31 mouse cellular contexts compared by ENCODE assay signal in genomic region chr7:24864156-24864555, GRCm38 (mm10). TPM values are rescaled to one million over a fixed set of nuclear protein-coding genes. Genes with fewer than 3 reads are reported as not detected.
DNase-seq lines count a peak whose midpoint lies in the region; ATAC-seq lines count a peak whose summit lies in the region.
"Had no signal": no experiment of that assay in that cellular context is flagged by ENCODE, and none has a peak within 500 bp of the region (broad histone marks: within the 10 kb centered on the region; RNA-seq: fewer than 3 reads in every experiment).

No protein-coding gene starts in this region.

- no peak overlapping the region for H3K4me2 ChIP-seq in embryonic facial prominence, embryonic 11.5 days (ENCODE audit: low read depth, low read length)
- H3K4me2 ChIP-seq in hindbrain, embryonic 16.5 days (ENCODE audit: low read length): no peak overlapping the region
- no peak overlapping the region for H3K4me2 ChIP-seq in hindbrain, embryonic 11.5 days (replicated peaks; ENCODE audit: low read depth, low read length)
- no peak overlapping the region for H3K4me2 ChIP-seq in embryonic facial prominence, embryonic 14.5 days (ENCODE audit: low read depth, low read length)
- H3K4me2 ChIP-seq: heart, embryonic 13.5 days; limb, embryonic 13.5 days; liver, embryonic 11.5 days; lung, embryonic 15.5 days; midbrain, embryonic 12.5 days; neural tube, embryonic 15.5 days had no signal

- H3K27ac ChIP-seq in embryonic facial prominence, embryonic 11.5 days (replicated peaks; ENCODE audit: low read depth, low read length): no peak overlapping the region
- no peak overlapping the region; the same call in 1 of the 2 replicates for H3K27ac ChIP-seq in embryonic facial prominence, embryonic 10.5 days (replicated peaks)
- H3K27ac ChIP-seq in hindbrain, embryonic 16.5 days (ENCODE audit: low read depth, low read length): no peak overlapping the region
- no peak overlapping the region for H3K27ac ChIP-seq in hindbrain, embryonic 11.5 days (ENCODE audit: low read depth, low read length)
- no peak overlapping the region for H3K27ac ChIP-seq in embryonic facial prominence, embryonic 14.5 days (replicated peaks; ENCODE audit: low read depth, low read length)
- H3K27ac ChIP-seq: heart, embryonic 13.5 days; layer of hippocampus, adult 2 months; left cerebral cortex, adult 2 months; limb, embryonic 13.5 days; lung, embryonic 15.5 days; midbrain, embryonic 12.5 days; neural tube, embryonic 15.5 days had no signal

- WGBS in embryonic facial prominence, embryonic 11.5 days: 22% methylated on average over 6 of the region's 6 CpGs
- 28% methylated on average over 6 of the region's 6 CpGs for WGBS in embryonic facial prominence, embryonic 10.5 days
- WGBS in hindbrain, embryonic 16.5 days: 27% methylated on average over 6 of the region's 6 CpGs
- WGBS in hindbrain, embryonic 11.5 days: 34% methylated on average over 6 of the region's 6 CpGs
- WGBS in embryonic facial prominence, embryonic 14.5 days: 28% methylated on average over 6 of the region's 6 CpGs

- H3K36me3 ChIP-seq in embryonic facial prominence, embryonic 11.5 days (replicated peaks; ENCODE audit: control insufficient read depth, insufficient read depth, low read depth, low read length): no peaks in the 10 kb centered on the region
- H3K36me3 ChIP-seq in embryonic facial prominence, embryonic 10.5 days (replicated peaks): no peaks in the 10 kb centered on the region
- no peaks in the 10 kb centered on the region for H3K36me3 ChIP-seq in hindbrain, embryonic 16.5 days (ENCODE audit: control insufficient read depth, insufficient read depth, low read length)
- H3K36me3 ChIP-seq in hindbrain, embryonic 11.5 days (ENCODE audit: control insufficient read depth, insufficient read depth, low read length): no peaks in the 10 kb centered on the region
- no peaks in the 10 kb centered on the region for H3K36me3 ChIP-seq in embryonic facial prominence, embryonic 14.5 days (ENCODE audit: control insufficient read depth, insufficient read depth, low read length)
- H3K36me3 ChIP-seq: G1E; heart, embryonic 13.5 days; limb, embryonic 13.5 days; lung, embryonic 15.5 days; midbrain, embryonic 12.5 days; neural tube, embryonic 15.5 days had no signal

- H3K4me1 ChIP-seq in embryonic facial prominence, embryonic 11.5 days (ENCODE audit: control insufficient read depth, insufficient read depth, low read length): no peaks in the 10 kb centered on the region
- 0 out of 2 replicates have a peak, but pooled peaks cover 5% of the 10 kb centered on the region for H3K4me1 ChIP-seq in embryonic facial prominence, embryonic 10.5 days
- H3K4me1 ChIP-seq in hindbrain, embryonic 16.5 days (ENCODE audit: control insufficient read depth, insufficient read depth, low read depth, low read length): no peaks in the 10 kb centered on the region
- no peaks in the 10 kb centered on the region for H3K4me1 ChIP-seq in hindbrain, embryonic 11.5 days (replicated peaks; ENCODE audit: control insufficient read depth, insufficient read depth, low read length)
- no peaks in the 10 kb centered on the region for H3K4me1 ChIP-seq in embryonic facial prominence, embryonic 14.5 days (ENCODE audit: control insufficient read depth, insufficient read depth, low read length)
- H3K4me1 ChIP-seq: heart, embryonic 13.5 days; limb, embryonic 13.5 days; lung, embryonic 15.5 days; neural tube, embryonic 15.5 days had no signal

- no peak for ATAC-seq in embryonic facial prominence, embryonic 11.5 days (replicated peaks; ENCODE audit: insufficient number of reproducible peaks, low FRiP score, low TSS enrichment, low read depth)
- no peak for ATAC-seq in hindbrain, embryonic 16.5 days
- no peak for ATAC-seq in hindbrain, embryonic 11.5 days (ENCODE audit: low FRiP score)
- ATAC-seq in embryonic facial prominence, embryonic 14.5 days (ENCODE audit: low read depth): no peak

- no peaks in the 10 kb centered on the region for H3K27me3 ChIP-seq in embryonic facial prominence, embryonic 11.5 days (ENCODE audit: control insufficient read depth, insufficient read depth, low read length)
- H3K27me3 ChIP-seq in embryonic facial prominence, embryonic 10.5 days (replicated peaks; ENCODE audit: low read depth, poor library complexity, severe bottlenecking): peaks cover 20% of the 10 kb centered on the region; the same call in 1 of the 2 replicates
- H3K27me3 ChIP-seq in hindbrain, embryonic 16.5 days (replicated peaks; ENCODE audit: control insufficient read depth, insufficient read depth, low read length): no peaks in the 10 kb centered on the region; the same call in 1 of the 2 replicates
- no peaks in the 10 kb centered on the region for H3K27me3 ChIP-seq in hindbrain, embryonic 11.5 days (ENCODE audit: control insufficient read depth, insufficient read depth, low read length)
- H3K27me3 ChIP-seq in embryonic facial prominence, embryonic 14.5 days (replicated peaks; ENCODE audit: control insufficient read depth, insufficient read depth, low read length): no peaks in the 10 kb centered on the region
- H3K27me3 ChIP-seq: lung, embryonic 15.5 days; neural tube, embryonic 15.5 days had no signal

- no peak overlapping the region for H3K4me3 ChIP-seq in embryonic facial prominence, embryonic 11.5 days (ENCODE audit: low read depth, low read length)
- no peak overlapping the region for H3K4me3 ChIP-seq in embryonic facial prominence, embryonic 10.5 days
- H3K4me3 ChIP-seq in hindbrain, embryonic 16.5 days (ENCODE audit: low read length): no peak overlapping the region
- H3K4me3 ChIP-seq in hindbrain, embryonic 11.5 days (ENCODE audit: low read depth, low read length): no peak overlapping the region
- H3K4me3 ChIP-seq in embryonic facial prominence, embryonic 14.5 days (ENCODE audit: low read depth, low read length): no peak overlapping the region
- H3K4me3 ChIP-seq: heart, embryonic 13.5 days; layer of hippocampus, adult 2 months; left cerebral cortex, adult 2 months; limb, embryonic 13.5 days; lung, embryonic 15.5 days; midbrain, embryonic 12.5 days; neural tube, embryonic 15.5 days had no signal

- no peaks in the 10 kb centered on the region for H3K9me3 ChIP-seq in embryonic facial prominence, embryonic 11.5 days (replicated peaks; ENCODE audit: control insufficient read depth, low read length)
- no peaks in the 10 kb centered on the region for H3K9me3 ChIP-seq in embryonic facial prominence, embryonic 10.5 days
- H3K9me3 ChIP-seq in hindbrain, embryonic 16.5 days (ENCODE audit: control insufficient read depth, low read length): no peaks in the 10 kb centered on the region
- H3K9me3 ChIP-seq in hindbrain, embryonic 11.5 days (ENCODE audit: control insufficient read depth, low read length): no peaks in the 10 kb centered on the region
- H3K9me3 ChIP-seq in embryonic facial prominence, embryonic 14.5 days (ENCODE audit: control insufficient read depth, low read length): no peaks in the 10 kb centered on the region
- H3K9me3 ChIP-seq: G1E; heart, embryonic 13.5 days; limb, embryonic 13.5 days; lung, embryonic 15.5 days; midbrain, embryonic 12.5 days; neural tube, embryonic 15.5 days had no signal

- peak; percentile 24 for DNase-seq in embryonic facial prominence, embryonic 11.5 days (ENCODE audit: low spot score)
- no peak for DNase-seq in embryonic facial prominence, embryonic 10.5 days (ENCODE audit: low spot score)
- no peak for DNase-seq in hindbrain, embryonic 11.5 days (ENCODE audit: low spot score)
- DNase-seq in MN1 (ENCODE audit: low spot score): peak; percentile 50
- DNase-seq in embryonic facial prominence, embryonic 14.5 days (ENCODE audit: low spot score): no peak
- no peak for DNase-seq in spleen, postnatal 14 days (ENCODE audit: low spot score in 2 of 2)
- DNase-seq: adrenal gland, adult 8-10 months; cerebellum, adult 2 months; cerebellum, postnatal 25 days; gastrocnemius, postnatal 10 days; heart, postnatal 10 days; kidney, adult 18-20 months; kidney, postnatal 36 days; retina, postnatal 1 day; right cerebral cortex, postnatal 14 days; thymus, adult 2 months; thymus, postnatal 36 days had no signal

- no peak overlapping the region for H3K9ac ChIP-seq in embryonic facial prominence, embryonic 11.5 days (replicated peaks; ENCODE audit: low read length)
- 0 out of 2 replicates have a peak overlapping the region, but pooled peaks have one; percentile 11 for H3K9ac ChIP-seq in hindbrain, embryonic 16.5 days (ENCODE audit: low read depth, low read length)
- H3K9ac ChIP-seq in hindbrain, embryonic 11.5 days (ENCODE audit: low read depth, low read length): no peak overlapping the region
- H3K9ac ChIP-seq in embryonic facial prominence, embryonic 14.5 days (ENCODE audit: low read depth, low read length): peak overlapping the region; percentile 3; the same call in 1 of the 2 replicates
- H3K9ac ChIP-seq: heart, embryonic 13.5 days; limb, embryonic 13.5 days; lung, embryonic 15.5 days; midbrain, embryonic 12.5 days; neural tube, embryonic 15.5 days had no signal

RNA-seq across cellular contexts. Expression of gene Gm9844, which starts 2.1 kb away (rescaled TPM):
- polyA plus RNA-seq in embryonic facial prominence, embryonic 11.5 days (2014; fragmentation: Nextera tagmentation; extraction: Ambion mirVana): 20.6 and 26.5 TPM in 2 replicates
- 14.4 and 18.5 TPM in 2 replicates for polyA plus RNA-seq in embryonic facial prominence, embryonic 10.5 days (2016; fragmentation: Nextera tagmentation; extraction: Ambion mirVana)
- 21.4 and 53.5 TPM in 2 replicates for polyA plus RNA-seq in hindbrain, embryonic 16.5 days (2015; fragmentation: Nextera tagmentation; extraction: Ambion mirVana)
- polyA plus RNA-seq in hindbrain, embryonic 11.5 days (2014; fragmentation: Nextera tagmentation; extraction: Ambion mirVana): 20.9 and 23.6 TPM in 2 replicates
- 14.7 and 16.4 TPM in 2 replicates for polyA plus RNA-seq in embryonic facial prominence, embryonic 14.5 days (2014; fragmentation: Nextera tagmentation; extraction: Ambion mirVana)
- polyA plus RNA-seq: small intestine, adult 2 months had no signal

RNA-seq across cellular contexts. Expression of gene Lypd4, which starts 5.6 kb away (rescaled TPM):
- not detected in 2 replicates for polyA plus RNA-seq in embryonic facial prominence, embryonic 11.5 days (2014; fragmentation: Nextera tagmentation; extraction: Ambion mirVana)
- not detected in 2 replicates for polyA plus RNA-seq in embryonic facial prominence, embryonic 10.5 days (2016; fragmentation: Nextera tagmentation; extraction: Ambion mirVana)
- 0.21 and 0.29 TPM in 2 replicates for polyA plus RNA-seq in hindbrain, embryonic 16.5 days (2015; fragmentation: Nextera tagmentation; extraction: Ambion mirVana)
- not detected in 2 replicates for polyA plus RNA-seq in hindbrain, embryonic 11.5 days (2014; fragmentation: Nextera tagmentation; extraction: Ambion mirVana)
- not detected in 2 replicates for polyA plus RNA-seq in embryonic facial prominence, embryonic 14.5 days (2014; fragmentation: Nextera tagmentation; extraction: Ambion mirVana)
- polyA plus RNA-seq: cerebellum, adult 2 months; G1E; heart, embryonic 13.5 days; intestine, embryonic 14.5 days; kidney, embryonic 16.5 days; limb, embryonic 13.5 days; liver, embryonic 11.5 days; liver, embryonic 16.5 days; lung, embryonic 15.5 days; midbrain, embryonic 12.5 days; neural tube, embryonic 15.5 days; small intestine, adult 2 months; thymus, adult 2 months had no signal

RNA-seq across cellular contexts. Expression of gene Dmrtc2, which starts 5.7 kb away (rescaled TPM):
- polyA plus RNA-seq in embryonic facial prominence, embryonic 11.5 days (2014; fragmentation: Nextera tagmentation; extraction: Ambion mirVana): not detected in 2 replicates
- not detected in 2 replicates for polyA plus RNA-seq in embryonic facial prominence, embryonic 10.5 days (2016; fragmentation: Nextera tagmentation; extraction: Ambion mirVana)
- 0.30 and 0.47 TPM in 2 replicates for polyA plus RNA-seq in hindbrain, embryonic 16.5 days (2015; fragmentation: Nextera tagmentation; extraction: Ambion mirVana)
- 0.14 TPM in 1 of 2 replicates, not detected in the other for polyA plus RNA-seq in hindbrain, embryonic 11.5 days (2014; fragmentation: Nextera tagmentation; extraction: Ambion mirVana)
- not detected in 2 replicates for polyA plus RNA-seq in embryonic facial prominence, embryonic 14.5 days (2014; fragmentation: Nextera tagmentation; extraction: Ambion mirVana)
- polyA plus RNA-seq: cerebellum, adult 2 months; G1E; intestine, embryonic 14.5 days; kidney, embryonic 16.5 days; limb, embryonic 13.5 days; liver, embryonic 11.5 days; liver, embryonic 16.5 days; lung, embryonic 15.5 days; midbrain, embryonic 12.5 days; small intestine, adult 2 months; thymus, adult 2 months had no signal

RNA-seq across cellular contexts. Expression of gene Rps19, which starts 20.0 kb away (rescaled TPM):
- polyA plus RNA-seq in embryonic facial prominence, embryonic 11.5 days (2014; fragmentation: Nextera tagmentation; extraction: Ambion mirVana): 2,121 and 2,269 TPM in 2 replicates
- 2,181 and 2,235 TPM in 2 replicates for polyA plus RNA-seq in embryonic facial prominence, embryonic 10.5 days (2016; fragmentation: Nextera tagmentation; extraction: Ambion mirVana)
- polyA plus RNA-seq in hindbrain, embryonic 16.5 days (2015; fragmentation: Nextera tagmentation; extraction: Ambion mirVana): 1,005 and 1,089 TPM in 2 replicates
- polyA plus RNA-seq in hindbrain, embryonic 11.5 days (2014; fragmentation: Nextera tagmentation; extraction: Ambion mirVana): 1,792 and 1,821 TPM in 2 replicates
- polyA plus RNA-seq in embryonic facial prominence, embryonic 14.5 days (2014; fragmentation: Nextera tagmentation; extraction: Ambion mirVana): 3,017 and 3,062 TPM in 2 replicates

RNA-seq across cellular contexts. Expression of gene Cd79a, which starts 33.0 kb away (rescaled TPM):
- polyA plus RNA-seq in embryonic facial prominence, embryonic 11.5 days (2014; fragmentation: Nextera tagmentation; extraction: Ambion mirVana): 0.20 and 0.28 TPM in 2 replicates
- polyA plus RNA-seq in embryonic facial prominence, embryonic 10.5 days (2016; fragmentation: Nextera tagmentation; extraction: Ambion mirVana): 0.26 and 0.40 TPM in 2 replicates
- 0.34 and 0.39 TPM in 2 replicates for polyA plus RNA-seq in hindbrain, embryonic 16.5 days (2015; fragmentation: Nextera tagmentation; extraction: Ambion mirVana)
- polyA plus RNA-seq in hindbrain, embryonic 11.5 days (2014; fragmentation: Nextera tagmentation; extraction: Ambion mirVana): 0.39 TPM in 1 of 2 replicates, not detected in the other
- 0.35 and 0.60 TPM in 2 replicates for polyA plus RNA-seq in embryonic facial prominence, embryonic 14.5 days (2014; fragmentation: Nextera tagmentation; extraction: Ambion mirVana)
- polyA plus RNA-seq: liver, embryonic 11.5 days had no signal

Comparison
In these comparisons a context has a peak if more than half of its experiments do, and no peak if none do; other contexts are left out.
1. DNase-seq: peak in embryonic facial prominence, embryonic 11.5 days (single experiment) and MN1 (single experiment); none in embryonic facial prominence, embryonic 10.5 days (single experiment), hindbrain, embryonic 11.5 days (single experiment), embryonic facial prominence, embryonic 14.5 days (single experiment) and spleen, postnatal 14 days (0 of 2).
2. H3K9ac ChIP-seq: peak in hindbrain, embryonic 16.5 days (single experiment) and embryonic facial prominence, embryonic 14.5 days (single experiment); none in embryonic facial prominence, embryonic 11.5 days (single experiment) and hindbrain, embryonic 11.5 days (single experiment).